Mouse (Mus musculus) small intestine, adult 2 months (tissue): ENCODE measurements at regions not wholly inside any gene's neighbourhood (a gene's known extent, or its start where the extent isn't known, plus 50 kb on each side); places are given as distances from the start of the nearest gene placed in this dataset.

Experiments used
- CTCF ChIP-seq: fragments of 200-500 bp; IDR thresholded peaks from 2 replicates; pipeline ENCODE4 v1.5.1; 2012; ENCODE audit warnings: low read depth, mild to moderate bottlenecking, control low read depth, inconsistent platforms, low read length, moderate library complexity, mixed read lengths; ENCODE audit not compliant: insufficient replicate concordance, insufficient read length; ENCODE audit errors: extremely low read depth
- POLR2A ChIP-seq: fragments of 200-500 bp; IDR thresholded peaks from 2 replicates; pipeline ENCODE4 v1.6.1; 2012; ENCODE audit warnings: low read depth, mild to moderate bottlenecking, control low read depth, inconsistent platforms, low read length, moderate library complexity

GRCm38 (mm10) chr2:178567493-178567892, 137.2 kb downstream of the Cdh26 start:
- TF ChIP-seq CTCF (no peak), POLR2A (no peak)
